Mouse (Mus musculus) intestine, embryonic 15.5 days (tissue): ENCODE data around the gene Gadd45g. TPM values are rescaled to one million over a fixed set of nuclear protein-coding genes. Genes with fewer than 3 reads are reported as not detected.

Experiments
- ATAC-seq: fragments of 200-750 bp; cut with Nextera tagmentation; 2 replicates; pipeline ENCODE4 v1.8.0; 2017; ENCODE audit warnings: moderate TSS enrichment, moderate library complexity
- H3K27ac ChIP-seq: fragments of 300-500 bp; sonication (generic); 2 replicates; pipeline ENCODE4 v1.5.1; 2015; ENCODE audit warnings: mild to moderate bottlenecking, inconsistent platforms
- H3K27me3 ChIP-seq: fragments of 300-500 bp; sonication (generic); replicated peaks from 2 replicates; pipeline ENCODE4 v1.6.1; 2015; ENCODE audit warnings: inconsistent platforms
- H3K36me3 ChIP-seq: fragments of 300-500 bp; sonication (generic); 2 replicates; pipeline ENCODE4 v1.6.1; 2015; ENCODE audit warnings: inconsistent platforms
- H3K4me1 ChIP-seq: fragments of 300-500 bp; sonication (generic); replicated peaks from 2 replicates; pipeline ENCODE4 v1.6.1; 2015; ENCODE audit warnings: inconsistent platforms
- H3K4me2 ChIP-seq: fragments of 300-500 bp; sonication (generic); replicated peaks from 2 replicates; pipeline ENCODE4 v1.6.1; 2015; ENCODE audit warnings: mild to moderate bottlenecking, inconsistent platforms
- H3K4me3 ChIP-seq: fragments of 300-500 bp; sonication (generic); replicated peaks from 2 replicates; pipeline ENCODE4 v1.5.1; 2015; ENCODE audit warnings: inconsistent platforms
- H3K9ac ChIP-seq: fragments of 300-500 bp; sonication (generic); 2 replicates; pipeline ENCODE4 v1.6.1; 2015; ENCODE audit warnings: inconsistent platforms
- H3K9me3 ChIP-seq: fragments of 300-500 bp; sonication (generic); 2 replicates; pipeline ENCODE4 v1.6.1; 2016; ENCODE audit warnings: inconsistent platforms
- WGBS: fragments of 180-500 bp; shearing (Covaris S2); methylation state at CpG from one replicate; pipeline ENCODE4 v1.1.7; 2015; 5-methylcytosine and 5-hydroxymethylcytosine counted together
- polyA plus RNA-seq: library from polyadenylated mRNA; unstranded; fragments of >200 nt; fragmentation: Nextera tagmentation; extraction: Ambion mirVana; gene quantifications from 2 replicates; pipeline ENCODE4 v1.2.1, GENCODE M21; 2015

Gadd45g gene
- polyA plus RNA-seq, 1 experiment from 2014 or later, result 35.4 TPM

DNA sequence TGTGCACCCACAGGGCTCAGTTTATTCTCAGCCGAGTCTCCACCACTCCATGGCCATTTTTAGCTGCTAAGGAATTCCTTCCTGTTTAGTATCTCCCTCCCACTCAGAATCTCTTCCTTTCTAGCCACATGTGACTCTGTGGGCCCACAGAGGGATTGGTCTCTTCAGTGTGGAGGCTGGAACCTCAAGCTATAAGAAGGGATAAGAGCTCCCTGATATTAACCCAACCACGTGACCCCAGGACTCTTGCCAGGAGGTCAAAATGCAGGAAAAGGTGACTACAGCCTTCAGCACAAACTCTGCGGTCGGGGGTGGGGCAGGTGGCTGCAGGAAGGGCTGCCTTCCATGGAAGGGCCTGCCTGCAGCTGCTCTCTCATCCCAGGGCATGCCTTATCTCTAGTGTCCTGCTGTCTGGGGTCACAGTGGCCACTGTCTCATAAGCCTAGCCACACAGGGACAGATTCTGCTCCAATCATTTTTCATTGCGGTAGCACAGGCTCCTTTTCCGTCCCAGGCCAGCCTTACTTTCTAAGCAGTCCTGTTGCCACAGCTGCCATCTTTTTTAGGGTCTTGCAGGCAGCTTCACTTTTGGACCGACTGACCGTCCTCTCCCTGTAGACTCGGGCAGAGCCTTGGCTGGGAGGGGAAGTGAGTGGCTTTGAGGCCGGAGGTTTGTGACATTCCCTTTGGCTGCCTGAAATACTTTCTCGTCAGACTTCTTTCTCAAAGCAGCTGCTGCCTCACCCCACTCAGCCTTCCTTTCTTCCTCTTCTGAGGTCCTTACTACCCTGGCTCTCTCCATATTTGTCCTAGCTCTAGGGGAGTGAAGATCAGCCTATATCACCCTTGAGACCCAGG lies 35.0 kb downstream of the Gadd45g start:
- no peaks in the 10 kb centered on the region for H3K9me3 ChIP-seq
- no peak overlapping the region for H3K27ac ChIP-seq
- H3K4me2 ChIP-seq, result no peak overlapping the region
- no peaks in the 10 kb centered on the region for H3K27me3 ChIP-seq
- WGBS, result 52% methylated on average over 11 of the region's 11 CpGs
- H3K36me3 ChIP-seq, result no peaks in the 10 kb centered on the region
- ATAC-seq, result no peak
- no peak overlapping the region for H3K4me3 ChIP-seq
- H3K9ac ChIP-seq, result no peak overlapping the region
- peaks cover 32% of the 10 kb centered on the region for H3K4me1 ChIP-seq

- no peak for ATAC-seq
- Histone ChIP-seq H3K4me2 (no peak overlapping the region), H3K36me3 (no peaks in the 10 kb centered on the region), H3K27ac (no peak overlapping the region), H3K9me3 (no peaks in the 10 kb centered on the region), H3K4me3 (no peak overlapping the region), H3K4me1 (peaks cover 38% of the 10 kb centered on the region), H3K27me3 (no peaks in the 10 kb centered on the region), H3K9ac (no peak overlapping the region)
- whole genome bisulfite sequencing, result 85% methylated on average over 3 of the region's 3 CpGs
Observed at GRCm38 (mm10) chr13:51882218-51882617, 35.7 kb downstream of the Gadd45g start.

GRCm38 (mm10) chr13:51884250-51884649 lies 37.8 kb downstream of the Gadd45g start:
- peak; percentile 32; the same call in 1 of the 2 replicates for ATAC-seq
- Histone ChIP-seq H3K4me2 (no peak overlapping the region), H3K36me3 (no peaks in the 10 kb centered on the region), H3K4me1 (peaks cover 38% of the 10 kb centered on the region), H3K4me3 (no peak overlapping the region), H3K9me3 (no peaks in the 10 kb centered on the region), H3K27me3 (no peaks in the 10 kb centered on the region), H3K9ac (no peak overlapping the region), H3K27ac (no peak overlapping the region)
- 40% methylated on average over 5 of the region's 5 CpGs for WGBS

GRCm38 (mm10) chr13:51885594-51885993 lies 39.1 kb downstream of the Gadd45g start:
- no peak overlapping the region for H3K4me2 ChIP-seq
- WGBS, result 90% methylated on average over 10 of the region's 10 CpGs
- H3K36me3 ChIP-seq, result no peaks in the 10 kb centered on the region
- no peaks in the 10 kb centered on the region for H3K27me3 ChIP-seq
- no peaks in the 10 kb centered on the region for H3K9me3 ChIP-seq
- no peak overlapping the region for H3K9ac ChIP-seq
- H3K27ac ChIP-seq, result 0 out of 2 replicates have a peak overlapping the region, but pooled peaks have one; percentile 8
- ATAC-seq, result no peak
- peaks cover 38% of the 10 kb centered on the region for H3K4me1 ChIP-seq
- no peak overlapping the region for H3K4me3 ChIP-seq

GRCm38 (mm10) chr13:51886085-51886484 lies 39.6 kb downstream of the Gadd45g start:
- no peaks in the 10 kb centered on the region for H3K36me3 ChIP-seq
- no peaks in the 10 kb centered on the region for H3K9me3 ChIP-seq
- no peak for ATAC-seq
- H3K9ac ChIP-seq, result no peak overlapping the region
- no peak overlapping the region for H3K4me3 ChIP-seq
- 45% methylated on average over 6 of the region's 6 CpGs for WGBS
- no peak overlapping the region for H3K4me2 ChIP-seq
- H3K27ac ChIP-seq, result 0 out of 2 replicates have a peak overlapping the region, but pooled peaks have one; percentile 8
- H3K27me3 ChIP-seq, result no peaks in the 10 kb centered on the region
- H3K4me1 ChIP-seq, result peaks cover 38% of the 10 kb centered on the region

- Histone ChIP-seq H3K27me3 (no peaks in the 10 kb centered on the region), H3K27ac (0 out of 2 replicates have a peak overlapping the region, but pooled peaks have one; percentile 40), H3K9me3 (no peaks in the 10 kb centered on the region), H3K4me3 (no peak overlapping the region), H3K9ac (no peak overlapping the region), H3K4me2 (no peak overlapping the region), H3K36me3 (no peaks in the 10 kb centered on the region), H3K4me1 (peaks cover 33% of the 10 kb centered on the region)
- 42% methylated on average over 10 of the region's 10 CpGs for WGBS
- 0 out of 2 replicates have a peak, but pooled peaks have one; percentile 27 for ATAC-seq
Observed at GRCm38 (mm10) chr13:51886723-51887122, 40.2 kb downstream of the Gadd45g start.

GRCm38 (mm10) chr13:51888426-51888825 lies 41.9 kb downstream of the Gadd45g start:
- Histone ChIP-seq H3K9ac (no peak overlapping the region), H3K4me2 (no peak overlapping the region), H3K27ac (no peak overlapping the region), H3K36me3 (no peaks in the 10 kb centered on the region), H3K27me3 (no peaks in the 10 kb centered on the region), H3K4me1 (peaks cover 24% of the 10 kb centered on the region), H3K4me3 (no peak overlapping the region), H3K9me3 (no peaks in the 10 kb centered on the region)
- WGBS, result 86% methylated on average over 2 of the region's 2 CpGs
- no peak for ATAC-seq

- Histone ChIP-seq H3K4me1 (peaks cover 1% of the 10 kb centered on the region), H3K27me3 (no peaks in the 10 kb centered on the region), H3K4me2 (no peak overlapping the region), H3K4me3 (no peak overlapping the region), H3K36me3 (no peaks in the 10 kb centered on the region), H3K9me3 (no peaks in the 10 kb centered on the region), H3K9ac (no peak overlapping the region), H3K27ac (no peak overlapping the region)
- no peak for ATAC-seq
- 85% methylated on average over 6 of the region's 6 CpGs for WGBS
Observed at GRCm38 (mm10) chr13:51891825-51892532, 45.5 kb downstream of the Gadd45g start.

DNA sequence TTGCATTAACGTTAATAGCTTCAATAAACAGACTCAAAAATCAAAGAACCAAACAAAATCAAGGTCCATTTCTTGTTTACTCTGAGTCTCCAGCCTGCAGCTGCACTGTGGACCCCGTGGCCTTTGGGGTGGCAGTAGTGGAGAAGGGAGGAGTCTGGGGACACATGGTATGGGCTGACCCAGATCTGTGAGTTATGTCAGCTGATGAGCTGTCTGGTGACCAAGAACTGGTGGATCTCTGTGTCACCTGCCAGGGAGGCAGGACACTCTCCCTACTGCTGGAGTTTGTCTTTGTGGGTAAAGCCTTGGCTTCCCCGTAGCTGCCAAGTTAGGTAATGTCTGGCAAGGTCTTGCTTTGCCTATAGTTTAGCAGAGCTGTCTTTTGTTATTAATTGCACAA lies 51.1 kb downstream of the Gadd45g start:
- H3K9me3 ChIP-seq, result no peaks in the 10 kb centered on the region
- WGBS, result 70% methylated on average over 3 of the region's 3 CpGs
- H3K9ac ChIP-seq, result no peak overlapping the region
- H3K27ac ChIP-seq, result no peak overlapping the region
- no peak overlapping the region for H3K4me3 ChIP-seq
- H3K36me3 ChIP-seq, result no peaks in the 10 kb centered on the region
- no peaks in the 10 kb centered on the region for H3K27me3 ChIP-seq
- peaks cover 13% of the 10 kb centered on the region for H3K4me1 ChIP-seq
- H3K4me2 ChIP-seq, result no peak overlapping the region
- ATAC-seq, result no peak

Other genes starting within 250 kb of the Gadd45g start
- gene Cks2, start 201.4 kb upstream of the Gadd45g start, polyA plus RNA-seq, result 304 and 333 TPM in 2 replicates
- gene Secisbp2, start 195.0 kb upstream of the Gadd45g start, polyA plus RNA-seq, result 28.0 and 30.2 TPM in 2 replicates
- 6.2 and 7.0 TPM in 2 replicates for gene Sema4d, start 52.9 kb upstream of the Gadd45g start, polyA plus RNA-seq